In the genomic region with DNA sequence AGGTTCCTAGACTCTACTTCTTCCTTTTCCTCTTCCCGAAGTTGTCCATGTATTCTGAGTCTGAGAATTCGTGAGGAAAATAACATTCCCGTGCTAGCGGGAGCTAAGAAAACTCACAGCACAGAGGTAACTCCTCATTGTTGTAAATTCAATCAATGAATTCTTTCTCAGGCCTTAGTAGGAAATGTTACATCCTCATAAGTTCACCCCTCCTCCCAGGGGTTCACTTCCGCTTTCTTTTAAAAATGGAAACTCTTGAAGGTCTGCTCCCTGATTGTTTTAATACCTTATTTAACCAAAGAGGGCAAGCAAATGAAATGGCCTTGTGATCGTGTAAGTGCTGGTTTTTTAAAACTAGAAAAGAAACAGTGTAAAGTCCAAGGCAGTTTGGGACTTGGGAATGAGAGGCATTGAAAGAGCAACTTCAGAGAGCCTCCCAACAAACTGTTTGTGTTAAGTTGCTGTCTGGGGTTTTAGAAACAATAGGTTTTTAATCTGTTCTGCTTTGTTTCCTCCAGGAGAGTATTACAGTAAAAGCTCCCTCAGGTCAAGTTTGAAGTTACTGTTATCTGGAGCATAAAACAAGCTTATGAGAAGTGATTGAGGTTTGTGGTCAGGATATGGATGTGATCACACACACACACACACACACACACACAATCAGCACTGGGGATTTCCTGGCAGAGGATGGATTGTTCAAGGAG, we compare ENCODE assay signal across 8 mouse cellular contexts. TPM values are rescaled to one million over a fixed set of nuclear protein-coding genes. Genes with fewer than 3 reads are reported as not detected.
DNase-seq lines count a peak whose midpoint lies in the region; ATAC-seq and TF ChIP-seq lines count a peak whose summit lies in the region.
"Not testable (repeated sequence)": the region's sequence is repeated elsewhere in the genome, so short reads cannot be mapped to it uniquely, and the experiment has no call there.

No protein-coding gene starts in this region.

- H3K4me1 ChIP-seq in forebrain, embryonic 11.5 days (replicated peaks; ENCODE audit: control insufficient read depth, insufficient read depth, low read length); heart, embryonic 13.5 days; kidney, adult 2 months (ENCODE audit: control insufficient read depth, insufficient read depth, low read length); midbrain, embryonic 11.5 days (ENCODE audit: control insufficient read depth, insufficient read depth, low read length); spleen, adult 2 months (ENCODE audit: control insufficient read depth, insufficient read depth, insufficient read length): not testable (repeated sequence)
- H3K4me1 ChIP-seq in limb, embryonic 13.5 days: peaks cover 12% of the 10 kb centered on the region

- H3K27me3 ChIP-seq in forebrain, embryonic 11.5 days (ENCODE audit: control insufficient read depth, insufficient read depth, low read length); heart, embryonic 13.5 days (replicated peaks); kidney, adult 2 months (replicated peaks; ENCODE audit: control insufficient read depth, insufficient read depth, low read length); limb, embryonic 13.5 days; midbrain, embryonic 11.5 days (ENCODE audit: control insufficient read depth, insufficient read depth, low read length); spleen, adult 2 months (ENCODE audit: control insufficient read depth, insufficient read depth, low read length): not testable (repeated sequence)

- H3K27ac ChIP-seq in forebrain, embryonic 11.5 days (ENCODE audit: low read depth, low read length); limb, embryonic 13.5 days; midbrain, embryonic 11.5 days (ENCODE audit: low read depth, low read length); spleen, adult 2 months (ENCODE audit: insufficient read depth, low read length): not testable (repeated sequence)
- H3K27ac ChIP-seq in heart, embryonic 13.5 days (replicated peaks): peak overlapping the region; percentile 6
- peak overlapping the region; percentile 71; the same call in 1 of the 2 replicates for H3K27ac ChIP-seq in kidney, adult 2 months (ENCODE audit: insufficient read depth, low read depth, low read length)

- 78% methylated on average over 6 of the region's 6 CpGs for WGBS in forebrain, embryonic 11.5 days
- 63% methylated on average over 6 of the region's 6 CpGs for WGBS in heart, embryonic 13.5 days
- WGBS in kidney, adult 2 months: 74% methylated on average over 6 of the region's 6 CpGs
- WGBS in limb, embryonic 13.5 days: 72% methylated on average over 6 of the region's 6 CpGs
- WGBS in midbrain, embryonic 11.5 days: 79% methylated on average over 6 of the region's 6 CpGs
- 62% methylated on average over 6 of the region's 6 CpGs for WGBS in spleen, adult 2 months

- H3K9ac ChIP-seq in forebrain, embryonic 11.5 days (ENCODE audit: low read length); heart, embryonic 13.5 days; limb, embryonic 13.5 days; midbrain, embryonic 11.5 days (ENCODE audit: low read length): not testable (repeated sequence)

- DNase-seq in brain, embryonic 14.5 days (ENCODE audit: low read depth): peak; percentile 72
- DNase-seq in forebrain, embryonic 11.5 days (ENCODE audit: low spot score): peak; percentile 43
- DNase-seq in kidney, adult 2 months: peak; percentile 59
- peak; percentile 85 for DNase-seq in midbrain, embryonic 11.5 days (ENCODE audit: low spot score, missing footprints)
- peak; percentile 59 to 92 for DNase-seq in spleen, adult 2 months (ENCODE audit: low read depth in 1 of 2, low spot score in 2 of 2)

- H3K9me3 ChIP-seq in forebrain, embryonic 11.5 days (ENCODE audit: control insufficient read depth, low read length): peaks cover 11% of the 10 kb centered on the region; the same call in 1 of the 2 replicates
- H3K9me3 ChIP-seq in heart, embryonic 13.5 days: peaks cover 53% of the 10 kb centered on the region
- peaks cover 39% of the 10 kb centered on the region for H3K9me3 ChIP-seq in limb, embryonic 13.5 days
- H3K9me3 ChIP-seq in midbrain, embryonic 11.5 days (ENCODE audit: control insufficient read depth, low read length): peaks cover 22% of the 10 kb centered on the region

- TF ChIP-seq CTCF in brain, embryonic 14.5 days (IDR thresholded peaks at IDR 0.05; ENCODE audit: borderline replicate concordance, extremely low read depth, insufficient read depth, insufficient read length); kidney, adult 2 months (conservative IDR thresholded peaks at IDR 0.05; ENCODE audit: insufficient read depth, insufficient read length, low read depth, low read length); spleen, adult 2 months (IDR thresholded peaks at IDR 0.05; ENCODE audit: extremely low read depth, insufficient read depth, insufficient read length, insufficient replicate concordance): not testable (repeated sequence)

- not testable (repeated sequence) for H3K4me3 ChIP-seq in forebrain, embryonic 11.5 days (ENCODE audit: low read depth, low read length); heart, embryonic 13.5 days; kidney, adult 2 months (ENCODE audit: insufficient read depth, low read depth, low read length); limb, embryonic 13.5 days; midbrain, embryonic 11.5 days (ENCODE audit: low read depth, low read length); spleen, adult 2 months (ENCODE audit: extremely low read depth, insufficient read depth, insufficient read length)

- H3K4me2 ChIP-seq in forebrain, embryonic 11.5 days (ENCODE audit: low read depth, low read length, severe bottlenecking); heart, embryonic 13.5 days; limb, embryonic 13.5 days (replicated peaks); midbrain, embryonic 11.5 days: not testable (repeated sequence)

- not testable (repeated sequence) for TF ChIP-seq POLR2A in brain, embryonic 14.5 days (IDR thresholded peaks at IDR 0.05; ENCODE audit: borderline replicate concordance, extremely low read depth, insufficient read depth, insufficient read length, poor library complexity, severe bottlenecking); kidney, adult 2 months (IDR thresholded peaks at IDR 0.05; ENCODE audit: low read depth, low read length); spleen, adult 2 months (IDR thresholded peaks at IDR 0.05; ENCODE audit: low read depth, low read length)

- H3K36me3 ChIP-seq in forebrain, embryonic 11.5 days (ENCODE audit: control insufficient read depth, insufficient read depth, low read length): peaks cover 15% of the 10 kb centered on the region
- peaks cover 38% of the 10 kb centered on the region for H3K36me3 ChIP-seq in heart, embryonic 13.5 days
- H3K36me3 ChIP-seq in kidney, adult 2 months (ENCODE audit: control insufficient read depth, insufficient read depth, low read length); spleen, adult 2 months (ENCODE audit: control insufficient read depth, insufficient read depth, low read length): not testable (repeated sequence)
- H3K36me3 ChIP-seq in limb, embryonic 13.5 days: peaks cover 22% of the 10 kb centered on the region
- H3K36me3 ChIP-seq in midbrain, embryonic 11.5 days (ENCODE audit: control insufficient read depth, insufficient read depth, low read length): peaks cover 22% of the 10 kb centered on the region; the same call in 1 of the 2 replicates

- ATAC-seq in CD4-positive, CD25-positive, alpha-beta regulatory T cell, adult 4 months: peak; percentile 77
- ATAC-seq in forebrain, embryonic 11.5 days (replicated peaks; ENCODE audit: low FRiP score); heart, embryonic 13.5 days (ENCODE audit: extremely low read depth, insufficient number of reproducible peaks, low FRiP score, low TSS enrichment); midbrain, embryonic 11.5 days (ENCODE audit: low FRiP score): not testable (repeated sequence)
- peak; percentile 15; the same call in 1 of the 2 replicates for ATAC-seq in limb, embryonic 13.5 days (ENCODE audit: low FRiP score, low read depth)

RNA-seq across cellular contexts. Expression of gene Gm21887, which starts 36.5 kb away (rescaled TPM):
- polyA plus RNA-seq in CD4-positive, CD25-positive, alpha-beta regulatory T cell, adult 4 months (2017; shearing (Covaris generic)): 100 to 1,000 TPM in 1 of 2 experiments, 10 to 100 TPM in 1; 25.2 to 130 TPM
- 476 and 1,536 TPM in 2 replicates for polyA plus RNA-seq in brain, embryonic 14.5 days (2012; rRNA removed)
- polyA plus RNA-seq in forebrain, embryonic 11.5 days (2014; fragmentation: Nextera tagmentation; extraction: Ambion mirVana): 321 and 384 TPM in 2 replicates
- polyA plus RNA-seq in heart, embryonic 13.5 days (2015; fragmentation: Nextera tagmentation; extraction: Ambion mirVana): 101 and 109 TPM in 2 replicates
- polyA plus RNA-seq in kidney, adult 2 months (2012; rRNA removed): 108 and 184 TPM in 2 replicates
- polyA plus RNA-seq in limb, embryonic 13.5 days (2015; fragmentation: Nextera tagmentation; extraction: Ambion mirVana): 209 and 230 TPM in 2 replicates
- 177 and 189 TPM in 2 replicates for polyA plus RNA-seq in midbrain, embryonic 11.5 days (2014; fragmentation: Nextera tagmentation; extraction: Ambion mirVana)
- polyA plus RNA-seq in spleen, adult 2 months (2012; rRNA removed): 605 and 1,690 TPM in 2 replicates
